Comparison of ENCODE assay signal across 22 mouse cellular contexts in genomic region chr13:92053001-92053400, GRCm38 (mm10).
"Had no signal": no experiment of that assay in that cellular context is flagged by ENCODE, and none has a peak within 500 bp of the region (broad histone marks: within the 10 kb centered on the region; RNA-seq: fewer than 3 reads in every experiment).

No protein-coding gene starts in this region.

- H3K27ac ChIP-seq: kidney, postnatal 0 days; limb, embryonic 10.5 days; limb, embryonic 13.5 days; liver, embryonic 12.5 days; liver, embryonic 15.5 days; midbrain, embryonic 10.5 days; neural tube, embryonic 12.5 days; neural tube, embryonic 15.5 days; stomach, embryonic 15.5 days had no signal

- H3K36me3 ChIP-seq: limb, embryonic 10.5 days; limb, embryonic 13.5 days; liver, embryonic 12.5 days; liver, embryonic 15.5 days; midbrain, embryonic 10.5 days; neural tube, embryonic 12.5 days; neural tube, embryonic 15.5 days; stomach, embryonic 15.5 days had no signal

- H3K4me2 ChIP-seq: limb, embryonic 13.5 days; liver, embryonic 12.5 days; liver, embryonic 15.5 days; neural tube, embryonic 12.5 days; neural tube, embryonic 15.5 days; stomach, embryonic 15.5 days had no signal

- ATAC-seq: intestine, postnatal 0 days; liver, embryonic 12.5 days; lung, postnatal 0 days had no signal

- H3K9ac ChIP-seq: limb, embryonic 13.5 days; liver, embryonic 12.5 days; liver, embryonic 15.5 days; neural tube, embryonic 12.5 days; neural tube, embryonic 15.5 days; stomach, embryonic 15.5 days had no signal

- H3K4me3 ChIP-seq: limb, embryonic 10.5 days; limb, embryonic 13.5 days; liver, embryonic 12.5 days; liver, embryonic 15.5 days; midbrain, embryonic 10.5 days; neural tube, embryonic 12.5 days; neural tube, embryonic 15.5 days; stomach, embryonic 15.5 days had no signal

- H3K9me3 ChIP-seq: limb, embryonic 10.5 days; liver, embryonic 12.5 days; liver, embryonic 15.5 days; midbrain, embryonic 10.5 days; neural tube, embryonic 12.5 days; neural tube, embryonic 15.5 days; stomach, embryonic 15.5 days had no signal

- DNase-seq: kidney, adult 2 months; kidney, postnatal 25 days; layer of hippocampus, postnatal 36 days; liver; lung, adult 2 months; lung, postnatal 4 days; midbrain, embryonic 14.5 days; right cerebral cortex, postnatal 14 days; right cerebral cortex, postnatal 4 days; thymus, postnatal 25 days had no signal

- H3K4me1 ChIP-seq: limb, embryonic 13.5 days; liver, embryonic 12.5 days; liver, embryonic 15.5 days; megakaryocyte, embryonic 14.5 days; midbrain, embryonic 10.5 days; neural tube, embryonic 12.5 days; neural tube, embryonic 15.5 days; stomach, embryonic 15.5 days had no signal

- H3K27me3 ChIP-seq: limb, embryonic 13.5 days; liver, embryonic 12.5 days; liver, embryonic 15.5 days; megakaryocyte, embryonic 14.5 days; neural tube, embryonic 12.5 days; neural tube, embryonic 15.5 days; stomach, embryonic 15.5 days had no signal
